Mouse (Mus musculus): ENCODE results near the gene Ncam1.

- TF ChIP-seq EP300 (IDR thresholded peaks at IDR 0.05; ENCODE audit: insufficient read depth, low read depth, low read length) = no peak
- no peak for TF ChIP-seq POLR2A (IDR thresholded peaks at IDR 0.05; ENCODE audit: insufficient read depth, low read depth, low read length)
Observed at GRCm38 (mm10) chr9:49644296-49644695, 154.4 kb downstream of the Ncam1 start.

All from heart, adult 2 months (tissue).